Mouse (Mus musculus) spleen, adult 2 months (tissue): ENCODE measurements around the gene Apoc3.

ENCODE experiments used
- CTCF ChIP-seq: fragments of 200-500 bp; IDR thresholded peaks from 2 replicates; pipeline ENCODE4 v1.5.1; 2011; ENCODE audit warnings: mild to moderate bottlenecking, inconsistent platforms; ENCODE audit not compliant: insufficient read depth, insufficient read length, insufficient replicate concordance; ENCODE audit errors: extremely low read depth
- POLR2A ChIP-seq: fragments of 200-500 bp; IDR thresholded peaks from 2 replicates; pipeline ENCODE4 v1.6.1; 2011; ENCODE audit warnings: low read depth, low read length, inconsistent platforms

DNA sequence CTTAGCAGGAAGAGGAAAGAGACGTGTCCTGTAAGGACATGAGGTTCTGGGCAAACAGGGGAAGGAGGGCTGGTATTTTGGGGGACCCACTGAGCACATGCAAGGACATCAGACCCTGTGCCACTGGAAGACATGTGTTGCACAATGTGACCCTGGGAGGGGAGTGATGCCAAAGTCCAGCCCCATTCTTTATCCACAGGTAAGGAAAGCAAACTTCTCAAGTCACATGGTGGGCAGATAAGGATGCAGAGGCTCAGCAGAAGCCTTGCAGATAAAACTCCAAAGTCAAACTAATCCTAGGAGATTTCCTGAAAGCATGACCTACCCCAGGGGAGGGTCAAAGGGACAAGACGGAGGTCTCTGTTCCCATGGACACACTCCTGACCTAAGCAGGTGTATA is 6.4 kb upstream of the Apoc3 start:
- TF ChIP-seq CTCF = no peak
- no peak for TF ChIP-seq POLR2A
